Mouse (Mus musculus): ENCODE data around the gene Rit1.
"Not testable (repeated sequence)": the region's sequence is repeated elsewhere in the genome, so short reads cannot be mapped to it uniquely, and the experiment has no call there.

The Rit1 gene

DNA sequence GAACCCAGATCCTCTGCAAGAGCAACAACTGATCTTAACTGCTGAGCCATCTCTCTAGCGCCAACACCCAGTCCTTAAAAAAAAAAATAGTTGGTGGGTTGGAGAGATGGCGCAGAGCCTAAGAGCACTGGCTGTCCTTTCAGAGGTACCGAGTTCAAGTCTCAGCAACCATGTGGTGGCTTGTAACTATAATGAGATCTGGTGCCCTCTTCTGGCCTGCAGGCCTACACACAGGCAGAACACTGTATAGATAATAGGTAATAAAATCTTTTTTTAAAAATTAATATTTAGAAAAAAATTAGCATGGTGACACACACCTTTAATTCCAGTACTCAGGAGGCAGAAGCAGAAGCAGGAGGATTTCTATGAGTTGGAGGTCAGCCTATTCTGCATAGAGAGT lies 23.5 kb downstream of the Rit1 start:
- no peak for DNase-seq (ENCODE audit: low read depth)

DNA sequence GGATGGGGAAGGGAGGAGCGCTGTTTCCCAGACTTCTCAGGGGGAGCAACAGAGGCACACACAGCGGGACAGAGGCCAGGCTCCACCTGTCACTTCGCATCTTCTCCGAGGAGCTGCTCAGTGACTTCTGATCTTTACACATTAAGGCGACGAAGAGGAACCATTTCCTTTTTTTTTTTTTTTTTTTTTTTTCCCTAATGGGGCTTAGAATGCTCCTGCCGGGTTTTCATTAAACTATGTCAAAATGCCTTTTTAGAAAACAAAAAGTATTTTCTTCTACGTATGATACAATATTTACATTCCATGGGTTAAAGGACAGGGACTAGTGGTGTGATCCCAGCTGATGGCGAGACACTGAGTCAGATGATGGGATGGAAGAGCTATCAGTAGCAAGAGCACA lies 28.9 kb downstream of the Rit1 start:
- no peak for DNase-seq (ENCODE audit: low read depth)

DNA sequence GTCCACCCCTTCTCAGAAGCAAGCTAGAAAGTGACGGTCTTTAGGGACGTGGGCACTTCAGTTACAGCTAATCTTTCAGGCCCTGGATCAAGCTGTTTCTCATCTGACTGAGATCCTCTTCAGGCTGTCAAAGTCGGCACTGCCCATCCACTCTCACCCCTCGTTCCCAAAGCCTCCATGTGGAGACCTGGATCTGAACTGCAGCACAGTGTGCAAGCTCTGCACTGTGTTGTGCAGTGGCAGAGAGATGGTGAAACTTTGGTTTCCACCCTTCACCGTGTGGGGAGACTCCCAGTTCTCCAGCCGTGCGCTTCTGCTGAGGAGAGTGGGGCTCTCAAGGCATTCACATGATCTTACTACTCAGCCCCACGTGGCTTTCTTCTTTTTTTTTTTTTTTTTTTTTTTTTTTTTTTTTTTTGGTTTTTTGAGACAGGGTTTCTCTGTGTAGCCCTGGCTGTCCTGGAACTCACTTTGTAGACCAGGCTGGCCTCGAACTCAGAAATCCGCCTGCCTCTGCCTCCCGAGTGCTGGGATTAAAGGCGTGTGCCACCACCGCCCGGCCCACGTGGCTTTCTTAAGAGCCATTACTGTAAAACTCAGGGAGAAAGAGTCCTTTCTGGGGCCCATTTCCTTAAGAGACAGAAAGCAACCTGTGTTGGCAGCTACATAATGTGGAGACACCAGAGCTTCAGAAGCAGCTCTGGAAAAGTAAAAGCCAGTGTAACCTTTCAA lies 29.7 kb downstream of the Rit1 start:
- no peak for DNase-seq (ENCODE audit: low read depth)

DNA sequence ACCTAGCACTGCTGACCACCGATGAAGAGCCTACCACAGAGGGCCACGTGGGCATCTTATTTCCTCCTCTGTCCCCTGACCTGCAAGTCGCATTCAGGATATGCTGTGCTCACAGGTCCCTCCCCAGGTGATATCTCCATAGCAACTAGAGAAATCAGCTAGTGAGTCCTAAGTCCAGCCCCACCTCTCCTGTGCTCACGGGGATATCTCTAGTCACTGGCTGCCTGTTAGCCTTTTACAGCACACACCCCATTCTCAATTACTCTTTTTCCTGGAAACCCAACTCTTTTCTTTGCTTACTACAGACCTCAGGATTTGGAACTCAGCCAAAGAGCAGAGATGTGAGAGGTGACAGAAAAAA lies 30.2 kb downstream of the Rit1 start:
- DNase-seq (ENCODE audit: low read depth), result no peak

DNA sequence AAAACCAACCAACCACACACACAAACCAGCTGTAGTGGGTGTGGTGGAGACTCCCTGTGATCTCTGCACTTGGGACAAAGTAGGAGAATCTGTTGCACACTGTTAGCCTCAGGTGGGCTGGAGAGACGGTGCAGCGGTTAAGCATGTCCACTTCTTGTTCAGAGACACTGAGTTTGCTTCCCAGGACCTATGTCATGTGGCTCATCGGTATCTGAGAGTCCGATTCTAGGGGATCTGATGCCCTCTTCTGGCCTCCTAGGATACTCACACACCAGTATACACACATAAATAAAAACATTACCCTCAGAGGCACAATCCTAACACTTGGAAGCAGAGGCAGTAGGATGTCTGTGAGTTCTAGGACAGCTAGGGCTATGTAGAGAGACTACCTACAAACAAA lies 37.6 kb downstream of the Rit1 start:
- peak; percentile 44 for DNase-seq (ENCODE audit: low read depth)

DNA sequence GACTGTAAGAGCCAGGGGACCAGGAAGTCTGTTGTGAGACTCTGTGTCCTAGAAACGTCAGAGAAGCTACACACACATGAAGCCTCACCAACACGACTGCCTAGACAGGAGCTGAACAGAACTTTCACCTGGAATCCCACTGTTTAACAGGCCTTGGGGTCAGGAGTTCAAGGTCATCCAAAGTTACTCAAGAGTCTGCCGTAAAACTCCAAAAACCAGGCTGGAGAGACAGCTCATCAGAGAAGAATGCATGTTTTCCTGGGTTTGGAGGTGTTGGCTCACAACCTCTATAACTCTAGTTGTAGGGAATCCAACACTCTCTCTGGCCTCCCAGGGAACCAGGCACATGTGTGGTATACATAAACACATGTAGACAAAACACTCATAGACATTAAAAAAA lies 38.9 kb downstream of the Rit1 start:
- DNase-seq (ENCODE audit: low read depth), result peak; percentile 77

DNA sequence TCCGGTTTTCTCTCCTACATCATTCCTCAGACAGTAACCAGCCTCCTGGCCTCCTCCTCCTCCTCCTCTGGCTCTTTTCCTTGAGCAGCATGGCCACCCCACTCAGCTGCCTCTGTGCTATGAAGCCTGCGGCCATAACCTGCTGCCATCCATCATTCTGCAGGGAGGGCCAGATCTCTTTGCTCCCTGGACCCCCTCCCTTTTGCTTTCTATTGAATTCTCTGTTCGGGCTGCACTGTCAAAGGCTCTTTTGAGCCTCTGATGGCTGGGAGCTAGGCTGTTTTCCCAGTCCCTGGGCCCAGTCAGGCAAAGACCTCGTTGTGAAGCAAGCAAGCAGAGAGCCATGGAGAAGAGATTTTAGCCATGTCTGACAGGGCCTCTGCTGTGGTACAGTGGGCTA lies 39.6 kb downstream of the Rit1 start:
- no peak for DNase-seq (ENCODE audit: low read depth)

DNA sequence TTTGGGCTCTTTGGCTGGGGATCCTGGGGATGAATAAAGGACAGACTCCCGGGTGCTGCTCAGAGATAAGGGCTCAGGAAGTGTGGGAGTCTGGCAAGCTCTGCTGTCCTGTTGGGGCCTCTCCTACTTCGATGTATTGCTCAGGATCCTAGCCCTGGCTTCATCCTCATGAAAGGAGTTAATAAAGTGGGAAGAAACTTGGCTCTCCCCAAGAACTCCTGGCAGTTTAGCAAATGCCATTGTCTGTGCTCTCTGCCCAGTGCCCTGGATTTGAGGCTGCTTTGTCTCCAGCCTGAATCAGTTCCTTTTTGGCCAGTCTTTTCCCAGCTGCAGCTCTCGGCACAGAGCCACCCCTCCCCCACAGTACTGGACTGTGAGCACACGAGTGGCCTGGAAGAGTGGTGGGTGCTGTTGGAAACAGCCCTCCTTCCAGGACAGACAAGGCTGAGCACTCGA lies 41.4 kb downstream of the Rit1 start:
- peak; percentile 80 for DNase-seq (ENCODE audit: low read depth)

DNA sequence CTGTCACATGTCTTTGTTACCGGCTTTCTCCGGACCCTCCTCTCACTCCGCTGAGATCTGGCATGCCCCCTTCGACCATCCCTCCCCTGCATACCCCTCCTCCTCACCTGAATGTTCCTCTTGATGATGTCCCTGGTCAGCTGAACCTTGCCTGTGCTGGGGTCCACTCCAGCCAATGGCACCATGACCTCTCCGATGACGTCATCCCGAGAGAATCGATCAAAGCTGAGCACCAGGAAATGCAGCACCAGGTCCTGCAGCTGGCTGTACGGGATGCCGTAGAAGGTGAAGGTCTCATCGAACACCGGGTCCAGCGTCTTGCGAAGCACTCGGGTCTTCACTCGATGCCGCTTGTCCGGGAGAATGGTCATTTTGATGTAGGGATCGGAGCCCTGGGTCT lies 45.0 kb downstream of the Rit1 start:
- DNase-seq (ENCODE audit: low read depth), result no peak

DNA sequence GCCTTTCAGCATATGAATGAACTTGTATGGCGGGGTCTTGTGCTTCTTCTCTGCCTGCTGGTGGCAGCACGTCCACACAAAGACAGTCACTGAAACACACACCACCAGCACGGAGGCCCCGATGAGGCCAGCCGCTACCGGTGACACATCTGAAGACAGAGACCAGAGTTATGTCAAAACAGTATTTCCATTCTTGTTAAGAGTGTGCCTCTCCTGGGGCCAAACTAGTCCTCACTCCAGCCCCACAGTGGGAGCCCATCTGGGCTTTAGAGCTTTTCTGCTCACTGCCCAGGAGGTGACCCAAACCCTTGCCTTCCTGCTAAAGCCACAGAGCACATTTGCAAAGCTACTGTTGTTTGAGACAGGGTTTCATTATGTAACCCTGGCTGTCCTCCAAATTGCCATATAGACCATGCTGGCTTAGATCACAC lies 45.8 kb downstream of the Rit1 start:
- no peak for DNase-seq (ENCODE audit: low read depth)

DNA sequence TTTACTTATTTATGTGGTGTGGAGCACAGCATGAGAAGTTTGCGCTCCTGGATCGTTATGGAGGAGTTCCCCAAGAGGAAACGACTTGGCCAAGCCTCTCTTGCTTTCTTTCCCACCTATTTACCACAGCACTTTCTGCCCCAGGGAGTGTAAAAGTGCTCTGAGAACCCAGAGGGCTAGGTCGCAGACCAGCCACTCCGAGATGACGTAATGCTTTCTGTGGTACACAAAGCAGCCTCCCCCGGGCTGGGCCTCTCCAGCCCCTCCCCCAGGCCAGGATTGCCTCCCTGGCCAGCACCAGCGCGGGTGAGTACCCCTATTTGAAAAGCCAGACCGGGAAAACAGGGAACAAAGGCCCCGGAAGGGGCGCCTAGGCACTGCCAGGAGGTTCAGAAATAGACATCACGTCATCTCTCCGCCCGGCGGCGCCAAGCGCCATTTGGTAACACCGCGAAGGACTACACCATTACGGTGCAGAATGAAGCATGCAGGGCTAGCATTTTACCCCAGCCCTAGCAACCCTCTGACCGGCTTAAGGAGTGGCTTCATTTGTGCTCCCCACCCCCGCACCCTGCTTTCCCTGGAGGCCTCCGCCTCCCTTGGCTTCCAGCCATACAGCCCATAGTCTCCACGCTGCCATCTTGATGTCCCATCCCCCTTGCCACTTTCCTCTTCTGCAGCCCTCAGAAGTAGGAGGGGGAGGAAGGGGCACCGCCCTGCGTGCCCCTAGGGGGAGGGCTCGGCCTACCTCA lies 54.7 kb downstream of the Rit1 start:
- DNase-seq (ENCODE audit: low read depth), result peak; percentile 34

DNA sequence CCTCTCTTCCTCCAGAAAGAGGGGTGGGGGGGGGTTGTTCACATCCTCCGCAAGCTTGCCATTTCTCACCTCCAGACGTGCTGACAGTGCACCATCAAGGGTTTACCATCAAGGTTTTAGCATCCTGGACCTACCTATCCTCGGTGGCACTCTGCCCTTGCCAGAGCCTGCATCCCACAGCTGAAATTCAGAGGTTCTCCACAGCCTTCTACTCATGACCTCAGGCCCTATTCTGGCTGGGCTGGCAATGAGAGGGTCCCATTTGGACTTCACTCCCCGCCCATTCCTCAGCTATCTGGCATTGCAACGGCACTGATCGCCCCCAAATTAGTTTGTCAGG lies 55.3 kb downstream of the Rit1 start:
- not testable (repeated sequence) for DNase-seq (ENCODE audit: low read depth)

DNA sequence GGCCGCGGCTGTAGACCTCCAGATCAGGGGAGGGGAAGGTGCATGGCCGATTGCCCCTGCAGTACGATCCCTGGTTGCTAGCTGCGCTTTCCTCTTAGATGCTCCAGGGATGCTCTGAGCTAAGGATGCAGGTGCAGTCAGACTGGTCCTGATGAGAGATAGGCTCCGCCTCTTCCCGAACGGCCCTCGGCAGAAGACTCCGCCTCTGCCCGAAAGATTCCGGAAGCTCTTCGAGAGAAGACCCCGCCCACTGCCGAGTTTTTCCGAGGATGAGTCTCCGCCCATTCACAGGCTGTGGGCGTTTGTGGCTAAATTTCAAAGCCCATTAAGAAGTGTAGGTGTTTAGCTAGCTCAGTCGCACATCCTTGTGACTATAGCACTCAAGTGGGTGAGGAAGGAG lies 55.8 kb downstream of the Rit1 start:
- DNase-seq (ENCODE audit: low read depth), result peak; percentile 48

DNA sequence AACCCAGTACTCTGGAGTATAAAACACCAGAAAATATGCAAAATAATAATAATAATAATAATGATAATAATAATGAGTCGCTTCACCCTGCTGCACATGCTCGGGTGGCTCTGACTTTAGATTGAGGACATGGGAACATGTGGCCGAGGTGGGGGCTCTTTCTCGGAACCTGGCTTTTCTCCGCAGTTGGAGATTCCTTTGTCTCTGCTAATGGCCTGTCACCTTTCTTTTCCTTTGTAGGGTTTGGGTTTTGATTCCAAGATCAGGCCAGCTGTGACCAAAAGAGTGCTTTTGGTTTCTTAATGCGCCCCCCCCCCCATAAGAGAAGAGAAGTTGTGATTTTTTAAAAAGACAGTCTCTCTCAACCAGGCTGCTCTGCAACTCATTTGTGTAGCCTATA lies 56.5 kb downstream of the Rit1 start:
- DNase-seq (ENCODE audit: low read depth), result not testable (repeated sequence)

DNA sequence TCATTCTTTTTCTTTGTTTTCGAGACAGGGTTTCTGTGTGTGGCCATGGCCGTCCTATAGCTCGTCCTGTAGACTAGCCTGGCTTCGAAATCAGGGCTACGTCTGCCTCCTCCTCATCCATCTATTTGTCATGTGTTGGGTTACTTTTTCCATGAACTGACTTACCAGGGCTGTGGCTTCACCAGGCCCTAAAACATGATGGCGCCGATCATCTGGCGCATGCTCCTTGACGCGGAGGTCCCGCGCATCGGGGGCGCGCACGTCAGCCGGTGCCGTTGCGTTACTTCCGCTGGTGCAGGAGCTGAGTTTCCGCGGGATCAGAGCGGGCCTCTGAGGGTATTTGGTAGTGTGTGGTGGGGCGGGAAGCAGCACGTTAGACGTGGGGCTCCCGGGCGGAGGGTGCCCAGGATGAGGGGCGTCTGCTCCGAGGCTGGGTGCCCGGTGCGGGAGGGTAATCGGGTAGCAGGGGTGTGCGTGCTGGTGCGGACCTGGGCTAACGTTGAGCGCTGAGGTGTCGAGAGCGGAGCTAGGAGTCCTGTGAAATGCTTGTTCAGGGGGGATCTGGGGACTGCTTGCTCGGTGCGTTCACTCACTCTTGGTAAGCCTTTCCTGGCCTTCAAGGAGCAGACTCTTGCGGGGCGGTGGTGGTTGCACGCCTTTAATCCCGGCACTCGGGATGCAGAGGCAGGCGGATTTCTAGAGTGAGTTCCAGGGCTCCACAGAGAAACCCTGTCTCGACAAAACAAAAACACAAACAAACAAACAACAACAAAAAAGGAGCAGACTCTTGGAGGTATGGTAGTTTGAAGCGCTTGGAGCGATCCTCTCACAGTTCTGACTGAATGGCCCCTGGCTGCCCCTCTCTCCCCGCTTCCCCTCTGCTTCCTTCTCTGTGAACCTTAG lies 58.6 kb downstream of the Rit1 start, which contains the start of gene Syt11:
TSS of gene Syt11 (minus strand) at position 226 of the 903 bp plus-strand sequence.
- DNase-seq (ENCODE audit: low read depth), result peak; percentile 60

Data from NIH3T3 (cell line).